Mouse (Mus musculus) megakaryocyte, embryonic 14.5 days (primary cell): ENCODE measurements at regions not wholly inside any gene's neighbourhood (a gene's known extent, or its start where the extent isn't known, plus 50 kb on each side); places are given as distances from the start of the nearest gene placed in this dataset.
A peak's percentile ranks its signal among the peaks of the same experiment; 100 is the strongest.

ENCODE experiments used
- H3K27me3 ChIP-seq: replicated peaks from 2 replicates; pipeline ENCODE3; 2012; ENCODE audit warnings: inconsistent platforms
- H3K36me3 ChIP-seq: replicated peaks from 2 replicates; pipeline ENCODE3; 2012; ENCODE audit warnings: low read length, inconsistent platforms, mixed read lengths
- H3K4me1 ChIP-seq: 2 replicates; pipeline ENCODE4 v1.6.1; 2012; ENCODE audit warnings: inconsistent platforms
- H3K4me3 ChIP-seq: replicated peaks from 2 replicates; pipeline ENCODE3; 2012; ENCODE audit warnings: moderate library complexity, mild to moderate bottlenecking, inconsistent platforms
- H3K9me3 ChIP-seq: 2 replicates; pipeline ENCODE4 v1.6.1; 2012; ENCODE audit warnings: inconsistent platforms
- FLI1 ChIP-seq: IDR thresholded peaks from 2 replicates; pipeline ENCODE4 v1.6.1; 2012; ENCODE audit warnings: low read length, inconsistent platforms, mixed read lengths
- GATA1 ChIP-seq: IDR thresholded peaks from 3 replicates; pipeline ENCODE4 v1.6.1; 2012; ENCODE audit warnings: mixed read lengths, low read length, inconsistent platforms, borderline replicate concordance

GRCm38 (mm10) chr8:126765693-126766238, 172.0 kb upstream of the Irf2bp2 start:
- TF ChIP-seq FLI1: no peak
- TF ChIP-seq GATA1: no peak

GRCm38 (mm10) chr8:126763600-126763999, 169.8 kb upstream of the Irf2bp2 start:
- Histone ChIP-seq H3K27me3 (no peaks in the 10 kb centered on the region), H3K4me3 (peak overlapping the region; percentile 71), H3K9me3 (no peaks in the 10 kb centered on the region), H3K4me1 (peaks cover 99% of the 10 kb centered on the region), H3K36me3 (no peaks in the 10 kb centered on the region)
- TF ChIP-seq FLI1 (no peak), GATA1 (no peak)

More at GRCm38 (mm10) chr8:126765693-126766238, 172.0 kb upstream of the Irf2bp2 start:
- Histone ChIP-seq H3K4me1 (peaks cover 89% of the 10 kb centered on the region), H3K27me3 (no peaks in the 10 kb centered on the region), H3K9me3 (peaks cover 7% of the 10 kb centered on the region), H3K36me3 (peaks cover 3% of the 10 kb centered on the region), H3K4me3 (no peak overlapping the region)

- H3K27me3 ChIP-seq: no peaks in the 10 kb centered on the region
- no peak for TF ChIP-seq GATA1
- peaks cover 96% of the 10 kb centered on the region for H3K4me1 ChIP-seq
- no peaks in the 10 kb centered on the region for H3K9me3 ChIP-seq
- H3K36me3 ChIP-seq: no peaks in the 10 kb centered on the region
- H3K4me3 ChIP-seq: no peak overlapping the region
These were observed 165.9 kb upstream of the Irf2bp2 start for GRCm38 (mm10) chr8:126759711-126760110.

GRCm38 (mm10) chr8:126758951-126759350, 165.2 kb upstream of the Irf2bp2 start:
- Histone ChIP-seq H3K9me3 (no peaks in the 10 kb centered on the region), H3K4me1 (peaks cover 96% of the 10 kb centered on the region), H3K36me3 (no peaks in the 10 kb centered on the region), H3K4me3 (no peak overlapping the region), H3K27me3 (no peaks in the 10 kb centered on the region)
- TF ChIP-seq GATA1 (no peak), FLI1 (no peak)

GRCm38 (mm10) chr8:126757951-126758757, 164.4 kb upstream of the Irf2bp2 start:
- H3K4me1 ChIP-seq: peaks cover 96% of the 10 kb centered on the region
- TF ChIP-seq GATA1 (no peak), FLI1 (peak; percentile 94)
- H3K4me3 ChIP-seq: peak overlapping the region; percentile 85
- H3K36me3 ChIP-seq: no peaks in the 10 kb centered on the region
- no peaks in the 10 kb centered on the region for H3K27me3 ChIP-seq
- H3K9me3 ChIP-seq: no peaks in the 10 kb centered on the region

- no peaks in the 10 kb centered on the region for H3K9me3 ChIP-seq
- peaks cover 95% of the 10 kb centered on the region for H3K4me1 ChIP-seq
- TF ChIP-seq FLI1 (no peak), GATA1 (no peak)
- H3K36me3 ChIP-seq: no peaks in the 10 kb centered on the region
- no peak overlapping the region for H3K4me3 ChIP-seq
- no peaks in the 10 kb centered on the region for H3K27me3 ChIP-seq
These were observed 162.7 kb upstream of the Irf2bp2 start for GRCm38 (mm10) chr8:126756300-126757097.

- Histone ChIP-seq H3K4me1 (peaks cover 93% of the 10 kb centered on the region), H3K27me3 (no peaks in the 10 kb centered on the region), H3K4me3 (no peak overlapping the region), H3K36me3 (no peaks in the 10 kb centered on the region), H3K9me3 (no peaks in the 10 kb centered on the region)
- no peak for TF ChIP-seq GATA1
- TF ChIP-seq FLI1: no peak
These were observed 161.9 kb upstream of the Irf2bp2 start for GRCm38 (mm10) chr8:126755669-126756068.

GRCm38 (mm10) chr8:126754361-126754809, 160.6 kb upstream of the Irf2bp2 start:
- Histone ChIP-seq H3K4me3 (no peak overlapping the region), H3K9me3 (no peaks in the 10 kb centered on the region), H3K27me3 (peaks cover 1% of the 10 kb centered on the region), H3K4me1 (peaks cover 85% of the 10 kb centered on the region), H3K36me3 (no peaks in the 10 kb centered on the region)
- TF ChIP-seq FLI1: no peak
- no peak for TF ChIP-seq GATA1

- no peaks in the 10 kb centered on the region for H3K36me3 ChIP-seq
- H3K4me1 ChIP-seq: peaks cover 78% of the 10 kb centered on the region
- H3K4me3 ChIP-seq: no peak overlapping the region
- no peaks in the 10 kb centered on the region for H3K9me3 ChIP-seq
- TF ChIP-seq FLI1 (no peak), GATA1 (no peak)
- H3K27me3 ChIP-seq: peaks cover 1% of the 10 kb centered on the region
These were observed 159.5 kb upstream of the Irf2bp2 start for GRCm38 (mm10) chr8:126753059-126753855.
